Mouse (Mus musculus) induced T-regulatory cell, adult 2 months (primary cell): ENCODE results near the gene Stat2.
A peak's percentile ranks its signal among the peaks of the same experiment; 100 is the strongest.
"Not testable (repeated sequence)": the region's sequence is repeated elsewhere in the genome, so short reads cannot be mapped to it uniquely, and the experiment has no call there.

Experiments used
- DNase-seq: peaks from one replicate; pipeline ENCODE4 v3.0.0-alpha.2; 2012; ENCODE audit warnings: low read depth

Gene Stat2

GRCm38 (mm10) chr10:128258953-128259352 lies 11.4 kb upstream of the Stat2 start:
- DNase-seq, result no peak

DNA sequence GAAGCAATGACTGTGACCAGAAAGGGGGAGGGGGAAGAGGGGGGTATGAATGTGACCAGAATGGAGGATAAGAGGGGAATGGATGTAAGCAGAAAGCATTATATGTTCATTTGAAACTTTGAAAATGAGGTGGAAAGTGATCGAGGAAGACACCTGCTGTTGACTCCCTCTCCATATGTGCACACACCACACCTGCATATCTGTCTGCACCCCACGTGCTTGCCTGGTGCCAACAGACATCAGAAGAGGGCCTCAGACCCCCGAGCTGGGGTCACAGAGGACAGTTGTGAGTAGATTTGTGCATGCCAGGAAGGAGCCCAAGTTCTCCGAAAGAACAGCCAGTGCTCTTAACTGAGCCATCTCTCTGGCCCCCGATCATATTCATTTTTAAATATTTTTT lies 10.4 kb upstream of the Stat2 start:
- DNase-seq, result no peak

DNA sequence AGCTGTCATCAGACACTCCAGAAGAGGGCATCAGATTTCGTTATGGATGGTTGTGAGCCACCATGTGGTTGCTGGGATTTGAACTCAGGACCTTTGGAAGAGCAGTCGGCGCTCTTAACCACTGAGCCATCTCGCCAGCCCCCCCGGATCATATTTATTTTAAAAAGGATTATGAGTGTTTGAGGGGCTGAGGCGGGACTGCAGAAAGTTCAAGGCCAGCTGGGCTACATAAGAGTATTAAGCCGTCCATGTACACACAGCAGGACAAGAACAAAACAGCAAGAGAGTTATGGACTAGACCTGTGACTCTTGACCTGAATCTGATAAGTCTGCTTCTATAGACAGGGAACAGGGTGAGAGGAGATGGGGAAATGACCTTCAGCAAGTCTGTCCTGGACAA lies 10.0 kb upstream of the Stat2 start:
- not testable (repeated sequence) for DNase-seq

DNA sequence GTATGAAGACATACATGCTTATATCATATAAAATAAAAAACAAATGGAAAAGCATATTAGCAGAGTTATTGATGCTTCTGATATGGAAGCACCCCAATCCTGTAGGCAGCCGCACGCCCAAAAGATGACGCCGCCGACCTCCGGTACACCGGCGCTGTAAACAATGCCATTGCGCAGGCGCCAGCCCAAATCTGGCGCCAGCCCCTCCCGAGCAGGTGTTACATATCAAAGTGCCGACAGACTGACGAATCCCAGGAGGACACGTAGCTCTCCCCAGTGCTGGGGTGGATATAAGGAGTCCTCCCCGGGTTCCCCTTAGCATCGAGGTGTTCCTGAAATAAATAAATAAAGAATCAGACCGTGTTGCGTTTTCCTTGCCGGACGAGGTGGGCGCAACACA lies 8.1 kb upstream of the Stat2 start:
- no peak for DNase-seq

DNA sequence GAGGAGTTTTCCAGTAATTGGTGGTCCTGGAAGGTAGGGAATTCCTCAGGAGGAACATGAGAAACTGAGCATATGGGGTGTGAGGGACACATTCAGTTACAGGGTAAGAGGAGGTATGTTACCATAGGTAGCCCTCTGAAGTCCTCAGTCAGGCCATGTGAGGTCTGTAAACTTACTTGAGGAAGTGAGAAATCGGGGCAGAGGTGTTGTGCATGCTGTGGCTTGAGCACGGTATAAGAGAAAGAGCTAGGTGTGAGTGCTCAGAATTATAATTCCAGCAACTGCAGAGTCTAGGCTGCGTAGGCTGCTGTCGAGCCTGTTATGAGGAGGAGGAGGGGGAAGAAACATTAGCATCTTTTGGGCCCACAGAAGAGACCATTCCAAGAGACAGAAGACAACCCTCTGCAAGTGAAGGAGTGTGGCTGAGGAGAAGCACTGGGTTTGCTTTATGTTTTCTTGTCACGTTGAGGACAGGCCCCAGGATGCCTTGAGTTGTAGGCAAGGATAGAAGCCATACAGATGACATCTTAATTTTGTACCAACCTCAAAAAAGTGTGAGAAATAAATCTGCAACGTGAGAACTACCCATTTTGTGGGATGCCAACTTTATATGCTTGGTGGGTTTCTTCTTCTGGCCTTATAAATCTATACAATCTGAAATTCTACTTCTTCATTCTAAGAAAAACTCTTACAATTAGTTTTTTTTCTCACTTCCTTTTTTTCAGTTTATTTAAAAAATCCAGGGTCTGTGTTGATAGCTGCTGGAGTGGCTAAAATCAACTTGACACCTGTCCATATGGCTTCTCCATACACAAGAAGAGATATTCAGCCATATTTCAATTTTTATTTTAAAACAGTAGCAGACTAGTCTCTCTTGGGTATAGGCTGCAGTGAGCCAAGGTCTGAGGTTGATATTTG lies 6.7 kb upstream of the Stat2 start:
- no peak for DNase-seq

DNA sequence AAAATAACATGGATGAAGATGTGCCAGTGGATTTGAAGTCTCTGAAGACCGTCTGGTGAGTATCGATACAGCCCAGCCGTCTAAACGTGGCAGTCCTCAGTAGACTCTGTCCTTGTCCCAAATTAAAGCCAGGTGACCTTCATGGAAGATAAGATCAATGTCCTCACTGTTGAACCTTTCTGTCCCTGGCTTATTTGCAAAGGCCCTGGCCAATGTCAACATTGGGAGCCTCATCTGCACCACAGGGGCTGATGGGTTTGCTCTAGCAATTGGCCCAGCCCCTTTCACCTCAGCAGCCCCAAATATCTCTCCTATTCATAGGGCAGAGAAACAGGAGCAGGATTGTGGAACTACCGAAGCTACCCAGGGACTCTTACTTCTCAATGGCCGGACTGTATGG lies 2.0 kb upstream of the Stat2 start, which contains the start of gene Apof:
Apof (plus strand) TSS at position 301 of the 400 bp plus-strand sequence.
- DNase-seq, result no peak

DNA sequence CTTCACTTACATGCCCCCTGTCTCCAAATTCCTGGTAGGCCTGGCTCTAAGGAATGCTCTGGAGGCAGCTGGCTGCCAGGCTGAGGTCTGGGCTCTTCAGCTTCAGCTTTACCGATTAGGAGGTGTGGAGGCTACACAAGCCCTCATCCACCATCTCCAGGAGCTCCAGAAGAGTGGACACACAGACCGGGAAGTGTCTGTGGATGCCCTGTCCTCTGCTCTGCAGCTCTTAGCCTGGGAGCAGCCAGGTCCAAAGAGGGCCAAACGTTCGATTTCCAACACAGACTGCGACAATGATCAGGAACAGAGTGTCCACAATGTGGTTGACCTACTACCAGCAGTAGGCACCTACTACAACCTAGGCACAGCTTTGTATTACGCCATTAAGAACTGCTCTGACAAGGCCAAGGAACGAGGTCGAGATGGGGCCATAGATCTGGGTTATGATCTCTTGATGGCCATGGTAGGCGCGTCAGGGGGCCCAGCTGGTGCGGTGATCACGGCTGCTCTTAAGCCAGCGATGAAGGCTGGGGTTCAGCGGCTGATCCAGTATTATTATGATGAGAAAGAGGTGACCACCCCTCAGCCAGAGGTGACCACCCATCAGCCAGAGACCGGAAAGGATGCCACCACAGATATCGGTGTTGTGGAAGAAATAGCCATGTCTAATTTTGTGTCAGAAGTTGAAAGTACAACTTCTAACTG lies 1.0 kb upstream of the Stat2 start:
- no peak for DNase-seq

- peak; percentile 64 for DNase-seq
Measured at GRCm38 (mm10) chr10:128270866-128271265, 507 bp downstream of the Stat2 start.

- DNase-seq, result peak; percentile 43
Measured at GRCm38 (mm10) chr10:128271883-128272282, 1.5 kb downstream of the Stat2 start.

DNA sequence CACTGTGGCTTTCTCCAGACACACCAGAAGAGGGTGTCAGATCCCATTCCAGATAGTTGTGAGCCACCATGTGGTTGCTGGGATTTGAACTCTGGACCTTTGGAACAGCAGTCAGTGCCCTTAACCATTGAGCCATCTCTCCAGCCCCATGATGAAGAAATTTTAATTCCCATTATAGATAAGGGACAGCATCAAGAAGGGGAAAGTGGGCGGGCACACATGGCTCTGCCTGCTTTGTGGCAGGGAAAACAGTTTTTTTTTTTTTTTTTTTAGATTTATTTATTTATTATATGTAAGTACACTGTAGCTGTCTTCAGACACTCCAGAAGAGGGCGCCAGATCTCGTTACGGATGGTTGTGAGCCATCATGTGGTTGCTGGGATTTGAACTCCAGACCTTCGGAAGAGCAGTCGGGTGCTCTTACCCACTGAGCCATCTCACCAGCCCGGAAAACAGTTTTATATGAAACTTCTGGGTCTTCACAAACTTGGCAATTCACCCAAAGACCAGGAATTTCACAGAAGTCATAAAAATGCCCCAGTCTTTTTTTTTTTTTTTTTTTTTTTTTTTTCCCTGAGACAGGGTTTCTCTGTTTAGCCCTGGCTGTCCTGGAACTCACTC lies 2.6 kb downstream of the Stat2 start:
- DNase-seq, result peak; percentile 28

GRCm38 (mm10) chr10:128275374-128275773 lies 5.0 kb downstream of the Stat2 start:
- not testable (repeated sequence) for DNase-seq

DNA sequence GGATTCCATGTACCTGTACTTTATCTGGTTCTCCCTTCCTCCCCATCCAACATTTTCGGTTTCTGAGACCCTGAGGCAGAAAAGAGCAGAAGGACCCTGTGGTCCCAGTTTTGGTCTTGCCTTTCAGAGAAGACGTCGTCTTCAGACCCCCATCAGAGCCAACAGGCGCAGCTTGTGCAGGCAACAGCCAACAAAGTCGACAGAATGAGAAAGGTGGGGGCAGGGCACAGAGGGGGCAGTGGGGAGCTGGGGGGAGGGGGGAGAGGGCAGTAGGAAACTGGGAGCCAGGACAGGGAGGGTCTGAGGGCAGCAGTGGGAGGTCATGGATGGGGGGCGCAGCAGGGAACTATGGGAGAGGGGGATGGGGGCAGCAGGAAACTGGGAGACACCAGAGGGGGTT lies 7.8 kb downstream of the Stat2 start:
- DNase-seq, result no peak

DNA sequence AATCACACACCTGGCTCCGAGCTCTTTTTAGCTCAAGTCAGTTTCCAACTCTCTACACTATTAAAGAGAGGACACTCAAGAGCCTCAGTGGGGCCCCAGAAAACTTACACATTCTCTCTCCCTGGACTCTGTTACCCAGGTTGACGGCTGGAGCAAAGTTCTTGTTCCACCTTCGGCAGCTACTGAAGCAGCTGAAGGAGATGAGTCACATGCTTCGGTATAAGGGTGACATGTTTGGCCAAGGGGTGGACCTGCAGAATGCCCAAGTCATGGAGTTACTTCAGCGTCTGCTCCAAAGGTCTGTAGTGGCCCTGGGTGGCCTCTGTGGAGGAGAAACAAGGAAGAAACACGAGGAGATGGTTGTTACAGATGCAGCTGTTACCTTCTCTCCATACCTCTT lies 10.6 kb downstream of the Stat2 start:
- DNase-seq, result no peak

DNA sequence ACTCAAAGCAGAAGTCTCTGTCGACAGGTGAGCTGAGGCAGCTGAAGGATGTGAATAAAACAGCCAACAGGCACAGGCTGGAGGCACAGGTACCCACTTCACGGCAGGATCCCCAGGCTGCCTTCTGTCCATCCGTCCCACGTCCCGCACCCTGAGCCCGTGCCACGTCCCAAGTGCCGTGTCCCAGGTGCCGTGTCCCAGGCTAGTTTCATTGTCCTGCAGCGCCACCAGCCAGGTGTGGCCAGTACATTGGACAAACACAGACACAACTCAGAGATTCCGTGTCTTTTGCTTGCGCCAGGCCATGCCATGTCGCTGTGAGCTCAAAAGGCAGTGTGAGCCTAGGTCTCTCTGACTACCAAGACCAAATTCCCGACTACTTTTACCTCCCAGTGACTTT lies 11.3 kb downstream of the Stat2 start:
- DNase-seq, result no peak

DNA sequence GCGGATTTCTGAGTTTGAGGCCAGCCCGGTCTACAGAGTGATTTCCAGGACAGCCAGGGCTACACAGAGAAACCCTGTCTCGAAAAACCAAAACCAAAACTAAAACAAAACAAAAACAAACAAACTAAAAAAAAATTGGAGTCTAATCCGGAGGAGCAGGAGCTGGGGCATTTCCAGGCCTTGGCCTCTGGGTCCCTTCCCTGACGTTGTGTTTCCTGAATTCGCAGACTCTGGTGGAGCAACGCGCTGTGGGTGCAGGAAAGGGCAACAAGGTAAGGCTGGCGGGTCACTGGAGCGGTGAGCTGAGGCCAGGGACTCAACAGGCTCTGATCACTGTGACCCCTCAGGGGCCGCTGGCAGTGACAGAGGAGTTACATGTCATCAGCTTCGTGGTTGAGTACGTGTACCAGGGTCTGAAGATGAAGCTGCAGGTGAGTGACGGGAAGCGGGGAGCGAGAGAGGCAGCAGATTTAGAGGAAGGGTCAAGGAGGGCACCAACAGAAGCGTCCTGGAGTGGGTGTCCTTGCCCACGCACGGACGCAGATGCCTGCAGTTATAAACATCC lies 12.6 kb downstream of the Stat2 start:
- DNase-seq, result no peak

DNA sequence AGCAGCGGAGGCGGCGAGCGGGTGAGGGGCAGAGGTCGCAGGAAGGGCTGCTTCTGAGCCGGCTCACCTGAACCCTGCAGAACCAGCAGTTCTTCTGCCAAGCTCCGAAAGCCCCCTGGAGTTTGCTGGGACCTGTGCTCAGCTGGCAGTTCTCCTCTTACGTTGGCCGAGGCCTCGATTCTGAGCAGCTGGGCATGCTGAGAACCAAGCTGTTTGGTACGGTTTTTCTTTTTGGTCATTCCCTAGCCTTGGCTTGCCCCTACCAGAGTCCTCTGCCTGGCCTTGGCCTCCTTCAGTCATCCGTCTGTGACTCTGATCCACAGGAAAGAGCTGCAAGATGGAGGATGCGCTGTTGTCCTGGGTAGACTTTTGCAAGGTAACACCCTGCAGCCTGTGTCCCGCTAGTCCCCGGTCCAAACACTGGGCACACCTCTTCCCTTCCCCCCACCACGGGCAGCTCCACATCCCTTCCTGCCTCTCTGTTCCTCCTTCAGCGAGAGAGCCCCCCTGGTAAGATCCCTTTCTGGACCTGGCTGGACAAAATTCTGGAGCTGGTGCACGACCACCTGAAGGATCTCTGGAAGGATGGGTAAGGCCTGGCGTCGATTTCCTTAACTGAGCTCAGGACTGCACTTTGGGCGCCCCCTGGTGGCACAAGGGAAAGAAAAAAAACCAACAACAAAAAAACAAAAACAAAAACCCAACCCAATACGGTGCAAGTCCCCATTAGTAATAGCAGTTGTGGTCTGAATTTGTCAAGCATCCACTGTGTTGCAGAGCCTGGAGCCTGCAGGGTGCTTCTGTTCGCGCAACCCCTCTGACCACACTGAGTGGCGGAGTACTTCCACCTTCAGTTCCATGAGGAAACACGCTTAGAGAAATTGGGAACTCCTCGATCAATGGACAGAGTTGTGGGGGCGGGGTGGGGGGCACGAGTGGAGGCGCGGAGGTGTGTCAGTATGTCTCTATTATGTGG lies 13.5 kb downstream of the Stat2 start:
- DNase-seq, result peak; percentile 88

- not testable (repeated sequence) for DNase-seq
Measured at GRCm38 (mm10) chr10:128290594-128290993, 20.2 kb downstream of the Stat2 start.

DNA sequence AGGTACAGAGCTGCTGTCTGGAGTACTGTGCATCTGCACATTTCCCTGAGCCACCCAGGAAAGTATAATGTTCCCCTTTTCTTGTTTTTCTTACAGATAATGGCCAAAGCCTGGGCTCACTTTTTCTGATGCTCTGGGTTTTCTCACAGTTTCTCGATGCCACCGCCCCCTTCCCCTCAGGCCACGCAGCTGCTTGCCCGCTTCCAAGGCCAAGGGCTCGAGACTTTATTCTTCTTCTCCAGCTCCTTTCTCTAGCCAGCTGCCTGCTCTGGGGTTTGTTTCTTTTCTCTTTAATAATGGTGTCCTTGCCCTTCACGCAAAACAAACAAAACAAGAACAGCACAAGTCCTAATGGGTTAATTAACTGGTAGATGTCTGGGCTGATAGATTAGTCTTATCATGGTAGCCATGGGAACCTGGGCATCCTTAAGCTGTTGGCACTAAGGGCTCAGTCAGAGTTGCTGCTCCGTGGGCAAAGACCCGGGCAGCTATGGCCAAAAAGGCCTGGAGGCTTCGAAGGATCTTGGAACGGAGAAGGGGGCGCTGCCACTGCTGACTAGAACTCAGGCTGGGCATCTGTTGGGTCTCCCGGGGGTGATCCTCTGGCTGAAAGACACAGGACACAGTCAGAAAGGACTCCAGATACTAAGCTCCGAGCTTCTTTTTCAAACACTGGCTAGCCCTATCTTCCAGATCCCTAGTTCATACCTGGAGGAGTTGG lies 26.2 kb downstream of the Stat2 start:
- no peak for DNase-seq

DNA sequence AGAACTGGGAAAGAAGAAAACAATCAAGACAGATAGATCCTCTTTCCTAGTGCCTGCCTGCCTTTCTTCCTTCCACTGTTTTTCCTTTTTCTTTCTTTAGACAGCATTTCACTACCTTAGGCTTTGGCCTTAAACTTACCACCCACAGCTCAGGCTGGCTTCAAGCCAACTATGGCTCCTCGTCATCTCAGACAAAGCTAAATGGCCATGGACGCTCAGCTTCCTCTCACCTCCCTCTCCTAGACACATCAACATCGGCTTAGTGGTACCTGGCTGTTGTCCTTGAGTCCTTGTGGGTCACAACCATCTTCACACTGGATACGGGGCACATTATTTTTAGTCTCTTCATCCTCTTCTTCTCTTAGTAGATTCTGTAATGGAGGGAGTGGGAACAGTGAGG lies 26.9 kb downstream of the Stat2 start:
- DNase-seq, result no peak

- DNase-seq, result no peak
Measured at GRCm38 (mm10) chr10:128297622-128298021, 27.3 kb downstream of the Stat2 start.

- no peak for DNase-seq
Measured at GRCm38 (mm10) chr10:128298243-128298642, 27.9 kb downstream of the Stat2 start.
